10 mouse cellular contexts compared by ENCODE assay signal in genomic region chr11:109369026-109369637, GRCm38 (mm10). TPM values are rescaled to one million over a fixed set of nuclear protein-coding genes. Genes with fewer than 3 reads are reported as not detected.
DNase-seq lines count a peak whose midpoint lies in the region; ATAC-seq and TF ChIP-seq lines count a peak whose summit lies in the region.
"Had no signal": no experiment of that assay in that cellular context is flagged by ENCODE, and none has a peak within 500 bp of the region (broad histone marks: within the 10 kb centered on the region; RNA-seq: fewer than 3 reads in every experiment).

No protein-coding gene starts in this region.

- H3K4me1 ChIP-seq in lung, embryonic 14.5 days (ENCODE audit: insufficient read depth): peaks cover 7% of the 10 kb centered on the region
- H3K4me1 ChIP-seq in lung, adult 2 months (ENCODE audit: control insufficient read depth, insufficient read depth, low read length): peaks cover 66% of the 10 kb centered on the region
- peaks cover 54% of the 10 kb centered on the region for H3K4me1 ChIP-seq in liver, postnatal 0 days (ENCODE audit: insufficient read depth)
- H3K4me1 ChIP-seq in stomach, embryonic 16.5 days (ENCODE audit: control insufficient read depth, insufficient read depth, low read length): peaks cover 34% of the 10 kb centered on the region

- intact Hi-C loops in left cerebral cortex, postnatal 25 days (cut with DNase I): no loop called here

- H3K36me3 ChIP-seq in lung, embryonic 14.5 days (ENCODE audit: insufficient read depth): peaks cover 34% of the 10 kb centered on the region
- H3K36me3 ChIP-seq in liver, postnatal 0 days (replicated peaks; ENCODE audit: insufficient read depth, low read length): peaks cover 31% of the 10 kb centered on the region
- H3K36me3 ChIP-seq in stomach, embryonic 16.5 days (ENCODE audit: control insufficient read depth, insufficient read depth, low read length): no peaks in the 10 kb centered on the region; the same call in 1 of the 2 replicates

- no peak overlapping the region; the same call in 1 of the 2 replicates for H3K27ac ChIP-seq in lung, embryonic 14.5 days (ENCODE audit: low read depth)
- peak overlapping the region; percentile 40 for H3K27ac ChIP-seq in liver, postnatal 0 days (ENCODE audit: low read depth)
- H3K27ac ChIP-seq in stomach, embryonic 16.5 days (ENCODE audit: low read length): no peak overlapping the region
- H3K27ac ChIP-seq: hindbrain, embryonic 10.5 days had no signal

- no peak for TF ChIP-seq CTCF in lung, embryonic 14.5 days (IDR thresholded peaks at IDR 0.05; ENCODE audit: low read depth)
- no peak for TF ChIP-seq CTCF in lung, adult 2 months (IDR thresholded peaks at IDR 0.05; ENCODE audit: insufficient read depth, low read length)
- TF ChIP-seq CTCF in liver, postnatal 0 days (IDR thresholded peaks at IDR 0.05; ENCODE audit: low read depth): no peak

- no peaks in the 10 kb centered on the region for H3K9me3 ChIP-seq in lung, embryonic 14.5 days (ENCODE audit: low read depth, low read length)
- no peaks in the 10 kb centered on the region for H3K9me3 ChIP-seq in liver, postnatal 0 days (ENCODE audit: low read length)
- no peaks in the 10 kb centered on the region for H3K9me3 ChIP-seq in stomach, embryonic 16.5 days (replicated peaks; ENCODE audit: control insufficient read depth, low read length)
- H3K9me3 ChIP-seq: hindbrain, embryonic 10.5 days had no signal

- H3K4me3 ChIP-seq in lung, embryonic 14.5 days (ENCODE audit: low read depth, low read length): no peak overlapping the region
- H3K4me3 ChIP-seq in lung, adult 2 months (replicated peaks; ENCODE audit: extremely low read depth, low read depth, low read length): no peak overlapping the region
- H3K4me3 ChIP-seq in liver, postnatal 0 days (ENCODE audit: low read depth, low read length): no peak overlapping the region
- H3K4me3 ChIP-seq in stomach, embryonic 16.5 days (replicated peaks; ENCODE audit: low read length): no peak overlapping the region
- H3K4me3 ChIP-seq: hindbrain, embryonic 10.5 days had no signal

- WGBS in lung, embryonic 14.5 days: 68% methylated on average over 3 of the region's 3 CpGs
- WGBS in lung, adult 2 months: 17% methylated on average over 3 of the region's 3 CpGs
- 58% methylated on average over 3 of the region's 3 CpGs for WGBS in liver, postnatal 0 days (ENCODE audit: insufficient replicate concordance)
- 65% methylated on average over 3 of the region's 3 CpGs for WGBS in stomach, embryonic 16.5 days

- TF ChIP-seq EP300 in liver, postnatal 0 days (IDR thresholded peaks at IDR 0.05; ENCODE audit: low read depth): no peak

- peak; percentile 57 for DNase-seq in adrenal gland, postnatal 14 days
- no peak for DNase-seq in adrenal gland, postnatal 4 days (ENCODE audit: low spot score in 2 of 2)
- DNase-seq in lung, embryonic 14.5 days: peak; percentile 51
- DNase-seq in lung, adult 2 months: no peak
- DNase-seq in liver, postnatal 0 days: no peak
- DNase-seq in left cerebral cortex, postnatal 25 days (ENCODE audit: low spot score in 2 of 2): no peak
- no peak for DNase-seq in left cerebral cortex, adult 11 months (ENCODE audit: low spot score)

- TF ChIP-seq POLR2A in lung, adult 2 months (IDR thresholded peaks at IDR 0.05; ENCODE audit: borderline replicate concordance, extremely low read depth, low read depth, low read length): no peak

- peak; percentile 81 for ATAC-seq in lung, embryonic 14.5 days (ENCODE audit: insufficient read depth)
- ATAC-seq in liver, postnatal 0 days: peak; percentile 68
- peak; percentile 29; the same call in 1 of the 2 replicates for ATAC-seq in stomach, embryonic 16.5 days (ENCODE audit: insufficient read depth, low FRiP score)

- no peaks in the 10 kb centered on the region for H3K27me3 ChIP-seq in lung, embryonic 14.5 days (ENCODE audit: insufficient read depth, low read length)
- H3K27me3 ChIP-seq in liver, postnatal 0 days (ENCODE audit: insufficient read depth, low read length): no peaks in the 10 kb centered on the region
- no peaks in the 10 kb centered on the region for H3K27me3 ChIP-seq in stomach, embryonic 16.5 days (ENCODE audit: control insufficient read depth, insufficient read depth, low read length)

- H3K9ac ChIP-seq in lung, embryonic 14.5 days: no peak overlapping the region
- no peak overlapping the region for H3K9ac ChIP-seq in liver, postnatal 0 days (replicated peaks)
- no peak overlapping the region for H3K9ac ChIP-seq in stomach, embryonic 16.5 days (ENCODE audit: low read length)

- H3K4me2 ChIP-seq in lung, embryonic 14.5 days: no peak overlapping the region
- 0 out of 2 replicates have a peak overlapping the region, but pooled peaks have one; percentile 2 for H3K4me2 ChIP-seq in liver, postnatal 0 days (ENCODE audit: low read depth, low read length)
- no peak overlapping the region for H3K4me2 ChIP-seq in stomach, embryonic 16.5 days (ENCODE audit: low read depth, low read length)

RNA-seq across cellular contexts. Expression of gene Gna13, which starts 6.5 kb away (rescaled TPM):
- total RNA-seq in adrenal gland, postnatal 14 days (2021): 61.7 and 65.3 TPM in 2 replicates
- 10 to 100 TPM; 75.1 to 78.2 TPM for total RNA-seq in adrenal gland, postnatal 4 days (2021)
- polyA plus RNA-seq in lung, embryonic 14.5 days (2014; fragmentation: Nextera tagmentation; extraction: Ambion mirVana): 30.7 and 33.8 TPM in 2 replicates
- 39.3 and 42.6 TPM in 2 replicates for polyA plus RNA-seq in lung, adult 2 months (2012; rRNA removed)
- polyA plus RNA-seq in liver, postnatal 0 days (2015; fragmentation: Nextera tagmentation; extraction: Ambion mirVana): 28.4 and 30.6 TPM in 2 replicates
- 28.8 and 32.8 TPM in 2 replicates for polyA plus RNA-seq in stomach, embryonic 16.5 days (2015; fragmentation: Nextera tagmentation; extraction: Ambion mirVana)
- total RNA-seq in left cerebral cortex, postnatal 25 days (2021): 10 to 100 TPM; 41.9 to 47.7 TPM

RNA-seq across cellular contexts. Expression of gene 9930022D16Rik, which starts 44.6 kb away (rescaled TPM):
- not detected in 2 replicates for total RNA-seq in adrenal gland, postnatal 14 days (2021)
- total RNA-seq in adrenal gland, postnatal 4 days (2021): not detected
- not detected in 2 replicates for polyA plus RNA-seq in lung, embryonic 14.5 days (2014; fragmentation: Nextera tagmentation; extraction: Ambion mirVana)
- not detected in 2 replicates for polyA plus RNA-seq in lung, adult 2 months (2012; rRNA removed)
- polyA plus RNA-seq in liver, postnatal 0 days (2015; fragmentation: Nextera tagmentation; extraction: Ambion mirVana): not detected in 2 replicates
- not detected in 2 replicates for polyA plus RNA-seq in stomach, embryonic 16.5 days (2015; fragmentation: Nextera tagmentation; extraction: Ambion mirVana)
- total RNA-seq in left cerebral cortex, postnatal 25 days (2021): not detected
- polyA plus RNA-seq: brain, embryonic 14.5 days; hindbrain, embryonic 10.5 days had no signal

RNA-seq across cellular contexts. Expression of gene Amz2, which starts 56.6 kb away (rescaled TPM):
- total RNA-seq in adrenal gland, postnatal 14 days (2021): 41.0 and 41.1 TPM in 2 replicates
- 10 to 100 TPM; 55.7 to 61.1 TPM for total RNA-seq in adrenal gland, postnatal 4 days (2021)
- 41.5 and 45.6 TPM in 2 replicates for polyA plus RNA-seq in lung, embryonic 14.5 days (2014; fragmentation: Nextera tagmentation; extraction: Ambion mirVana)
- 22.2 and 40.9 TPM in 2 replicates for polyA plus RNA-seq in lung, adult 2 months (2012; rRNA removed)
- 9.4 and 11.0 TPM in 2 replicates for polyA plus RNA-seq in liver, postnatal 0 days (2015; fragmentation: Nextera tagmentation; extraction: Ambion mirVana)
- polyA plus RNA-seq in stomach, embryonic 16.5 days (2015; fragmentation: Nextera tagmentation; extraction: Ambion mirVana): 37.0 and 41.0 TPM in 2 replicates
- total RNA-seq in left cerebral cortex, postnatal 25 days (2021): 10 to 100 TPM; 48.3 to 55.4 TPM

Comparison
In these comparisons a context has a peak if more than half of its experiments do, and no peak if none do; other contexts are left out.
1. DNase-seq: peak in adrenal gland, postnatal 14 days (single experiment) and lung, embryonic 14.5 days (single experiment); none in adrenal gland, postnatal 4 days (0 of 2), lung, adult 2 months (single experiment), liver, postnatal 0 days (single experiment), left cerebral cortex, postnatal 25 days (0 of 2) and left cerebral cortex, adult 11 months (single experiment).
2. ATAC-seq: peak in every context shown above with its lines; median percentile 81 in lung, embryonic 14.5 days; 68 in liver, postnatal 0 days; 29 in stomach, embryonic 16.5 days.